Mouse (Mus musculus): ENCODE data around the gene Swsap1.

The Swsap1 gene

DNA sequence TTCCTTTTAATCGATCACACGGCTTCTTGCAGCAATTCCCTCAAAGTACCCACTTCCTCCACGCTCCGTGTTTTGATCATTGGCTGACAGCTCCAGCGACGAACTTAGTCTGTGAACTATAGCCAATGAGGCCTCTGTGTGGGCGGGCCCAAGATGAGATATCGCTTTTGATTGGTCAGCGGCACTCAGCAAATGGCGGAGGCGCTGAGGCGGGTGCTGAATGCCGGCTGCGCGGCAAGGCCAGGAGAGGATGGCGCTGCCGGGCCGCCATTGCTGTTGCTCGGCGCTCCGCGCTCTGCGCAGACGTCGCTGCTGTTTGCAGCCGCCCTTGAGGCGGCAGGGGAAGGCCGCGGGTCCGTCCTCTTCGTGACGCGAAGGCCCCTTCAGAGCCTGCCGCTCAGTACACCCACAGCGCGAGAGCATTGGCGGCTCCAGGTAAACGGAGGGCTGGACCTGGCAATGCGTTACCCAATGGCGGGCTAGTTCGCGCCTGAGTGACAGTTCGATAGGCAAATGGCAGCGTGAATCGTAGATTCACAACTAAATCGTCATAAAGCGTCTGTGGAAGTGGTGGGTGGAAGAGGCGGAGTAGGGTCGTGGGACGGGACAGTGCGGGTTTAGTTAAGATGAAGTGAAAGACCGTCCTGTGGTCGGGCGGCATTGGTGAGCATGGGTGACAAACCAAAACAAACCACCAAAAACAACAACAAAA lies at the start of gene Swsap1:
Gene Swsap1 (plus strand): TSS at position 186 of the 712 bp plus-strand sequence.
- DNase-seq (ENCODE audit: low spot score in 2 of 2), result peak; percentile 97 to 100

DNA sequence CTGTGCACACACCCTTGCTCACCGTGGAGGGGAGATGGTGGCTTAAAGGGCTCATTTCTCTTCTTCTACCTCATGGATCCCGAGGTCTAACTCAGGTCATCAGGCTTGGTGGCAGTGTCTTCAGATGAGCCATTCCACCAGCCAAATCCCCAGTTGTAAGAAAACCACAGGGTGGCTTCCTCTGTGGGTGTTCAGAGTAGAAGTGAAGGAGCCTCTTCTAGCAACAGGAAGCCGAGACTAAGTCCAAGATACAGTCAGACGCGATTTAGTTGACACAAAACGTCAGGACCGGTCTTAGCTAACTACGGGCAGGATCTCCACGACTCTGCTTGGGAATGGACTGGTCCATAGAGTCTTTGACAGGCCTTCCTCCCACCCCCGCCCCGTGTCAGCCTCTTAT lies 47.3 kb upstream of the Swsap1 start:
- no peak for DNase-seq (ENCODE audit: low spot score in 2 of 2)

DNA sequence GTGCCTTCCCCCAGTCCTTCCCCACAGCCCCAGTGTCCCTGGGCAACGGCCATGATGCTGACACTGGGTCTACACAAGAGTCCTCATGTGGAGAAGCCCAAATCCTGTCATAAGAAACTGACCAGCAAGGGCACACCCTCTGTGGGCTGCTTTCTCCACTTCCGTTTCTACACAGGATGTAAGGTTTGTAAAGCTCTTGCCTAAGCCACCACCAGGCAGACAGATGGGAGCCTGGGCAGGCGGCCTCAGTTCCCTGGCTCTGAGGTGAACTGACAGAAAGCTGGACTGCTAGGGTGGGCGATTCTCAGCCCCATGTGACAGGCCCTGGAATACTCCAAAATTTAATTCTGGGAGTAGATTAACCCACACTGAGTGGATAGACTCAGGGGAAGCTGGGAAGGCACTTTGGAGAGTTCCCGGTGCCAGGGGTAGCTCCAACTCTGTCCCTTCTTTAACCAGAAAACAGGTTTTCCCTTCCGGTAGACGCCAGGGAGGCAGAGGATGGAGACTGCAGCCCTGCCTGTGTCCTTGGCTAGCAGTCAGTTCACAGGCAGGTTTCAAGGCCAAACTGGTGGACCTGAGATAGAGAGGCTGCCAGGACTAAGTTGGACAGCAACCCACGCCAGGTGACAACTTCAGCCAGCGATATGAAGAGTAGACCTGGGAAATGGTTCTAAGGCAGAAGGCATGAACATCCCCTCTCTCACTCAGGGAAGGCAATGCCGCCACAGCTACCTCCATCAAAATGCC lies 45.9 kb upstream of the Swsap1 start:
- no peak for DNase-seq (ENCODE audit: low spot score in 2 of 2)

DNA sequence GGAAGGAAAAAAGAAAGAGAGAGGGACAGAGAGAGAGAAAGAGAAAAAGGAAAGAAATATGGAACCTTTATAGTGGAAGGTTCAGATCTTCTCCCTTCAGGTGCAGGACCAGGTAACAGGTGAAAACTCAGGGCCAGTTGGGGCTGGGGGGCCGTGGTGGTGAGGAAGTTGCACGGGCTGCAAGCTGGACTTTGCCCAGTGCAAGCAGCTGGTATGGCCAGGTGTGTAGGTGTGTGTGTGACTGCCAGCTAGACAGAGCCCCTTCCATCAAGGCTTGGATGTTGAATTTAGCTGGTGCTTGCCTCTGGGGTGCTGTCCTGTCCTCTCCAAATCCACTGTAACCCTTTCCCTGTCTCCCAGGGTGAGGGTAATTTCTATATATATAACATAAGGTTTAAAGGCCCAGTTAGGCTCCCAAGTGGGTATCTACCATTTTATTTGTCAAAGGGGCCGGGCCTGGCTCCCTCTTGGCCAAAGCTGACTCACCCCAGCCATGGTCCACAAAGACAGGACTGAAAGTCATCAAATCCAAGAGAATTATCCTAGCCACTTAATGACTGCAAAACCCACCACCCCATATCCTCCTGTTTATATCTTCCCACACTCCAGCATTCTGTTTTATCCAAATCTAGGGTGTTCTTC lies 38.6 kb upstream of the Swsap1 start:
- DNase-seq (ENCODE audit: low spot score in 2 of 2), result no peak

DNA sequence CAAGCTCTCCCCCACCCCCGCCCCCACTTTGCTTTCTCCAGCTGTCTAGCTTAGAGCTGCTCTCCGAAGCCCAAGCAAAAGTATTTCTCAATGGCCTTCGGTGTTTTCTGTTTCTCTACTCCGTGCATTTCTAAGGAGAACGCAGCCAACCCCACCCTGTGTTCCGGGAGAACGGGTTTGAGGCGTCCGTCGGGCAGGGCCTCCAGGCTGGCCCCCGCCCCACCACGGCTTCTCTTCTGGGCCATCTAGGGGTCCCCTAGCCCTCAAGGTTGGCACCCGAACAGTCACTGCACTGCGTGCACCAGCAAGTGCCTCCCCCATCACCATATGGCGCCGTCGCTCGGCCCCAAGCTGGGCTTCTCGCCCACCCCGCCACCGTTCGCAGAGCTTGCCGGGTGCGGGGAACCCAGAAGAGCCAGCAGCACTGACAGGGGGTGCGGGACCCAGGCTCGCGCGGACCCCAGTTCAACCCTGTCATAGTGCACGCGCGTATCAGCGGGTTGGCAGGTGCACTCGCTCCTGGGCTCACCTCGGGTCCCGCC lies 38.0 kb upstream of the Swsap1 start:
- peak in 1 of 2 experiments; percentile 60 for DNase-seq (ENCODE audit: low spot score in 2 of 2)

DNA sequence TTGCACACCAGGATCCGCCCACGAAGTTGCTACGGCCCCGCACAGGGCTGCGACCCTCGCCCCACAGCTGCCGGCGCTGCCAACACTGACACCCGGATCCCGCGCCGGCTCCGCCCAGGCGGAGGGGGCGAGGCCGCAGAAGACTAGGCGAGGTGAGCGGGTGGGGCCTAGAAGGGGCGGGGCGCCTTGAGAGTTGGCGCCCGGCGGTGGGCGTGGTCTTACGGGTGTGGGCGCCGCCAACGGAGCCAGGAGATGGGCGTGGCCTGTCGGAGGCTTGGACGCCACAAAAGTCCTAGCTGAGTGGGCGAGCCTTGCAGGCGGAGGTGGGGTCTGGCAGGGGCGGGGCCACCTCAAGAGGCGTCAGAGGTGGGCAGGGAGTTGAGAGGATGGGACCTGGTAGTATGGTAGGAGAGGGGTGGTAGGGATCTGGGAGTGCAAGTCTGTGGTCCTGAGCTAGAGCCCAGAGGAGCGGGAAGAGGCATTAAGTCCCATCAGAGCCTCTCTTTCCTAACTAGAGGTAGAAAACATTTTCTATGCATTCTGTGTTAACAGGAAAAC lies 37.4 kb upstream of the Swsap1 start, which contains the start of gene Rab3d:
Gene Rab3d (minus strand): TSS at position 158 of the 558 bp plus-strand sequence.
- DNase-seq (ENCODE audit: low spot score in 2 of 2), result peak; percentile 79 to 92

DNA sequence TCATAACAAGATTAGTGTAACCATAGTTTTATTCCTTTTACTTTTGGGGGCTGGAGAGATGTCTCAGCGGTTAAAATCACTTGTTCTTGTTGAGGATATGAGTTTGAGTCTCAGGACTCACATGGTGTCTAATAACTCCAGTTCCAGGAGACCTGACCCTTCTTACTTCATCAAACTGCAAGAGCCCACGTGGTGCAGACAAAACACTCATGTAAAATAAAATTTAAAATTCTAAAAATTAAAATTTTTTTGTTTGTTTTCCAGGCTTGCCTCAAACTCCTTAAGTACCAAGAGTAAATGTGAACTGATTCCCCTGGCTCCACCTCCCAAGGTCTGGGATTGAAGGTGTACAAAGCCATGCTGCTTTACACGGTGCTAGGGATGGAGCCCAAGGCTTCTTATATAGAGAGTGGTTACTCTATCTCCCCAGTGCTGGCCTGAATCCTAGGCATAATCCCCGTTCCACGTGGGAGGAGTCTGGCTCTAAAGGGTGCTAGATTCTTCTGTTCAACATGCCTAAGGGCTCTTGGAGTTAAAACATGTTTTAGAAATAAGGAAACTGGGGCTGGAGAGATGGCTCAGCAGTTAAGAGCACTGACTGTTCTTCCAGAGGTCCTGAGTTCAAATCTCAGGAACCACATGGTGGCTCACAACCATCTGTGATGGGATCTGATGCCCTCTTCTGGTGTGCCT lies 36.7 kb upstream of the Swsap1 start:
- DNase-seq (ENCODE audit: low spot score in 2 of 2), result no peak

DNA sequence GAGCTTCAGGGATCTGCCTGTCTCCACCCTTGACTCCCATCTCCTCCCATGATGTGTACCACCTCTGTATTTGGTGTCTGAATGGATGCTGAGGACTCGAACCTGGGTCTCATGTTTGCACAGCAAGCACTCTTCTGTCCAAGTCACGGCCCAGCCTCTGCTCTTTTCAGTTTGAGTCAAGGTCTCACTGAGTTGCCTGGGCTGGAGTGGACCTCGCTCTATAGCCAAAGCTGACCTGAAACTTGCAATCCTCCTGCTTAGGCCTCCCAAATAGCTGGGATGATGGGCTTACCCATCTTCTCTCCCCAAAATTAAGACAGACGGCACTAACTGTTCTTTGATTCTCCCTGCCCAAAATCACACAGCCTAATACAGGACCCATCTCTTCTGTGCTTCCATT lies 32.5 kb upstream of the Swsap1 start:
- DNase-seq (ENCODE audit: low spot score in 2 of 2), result no peak

DNA sequence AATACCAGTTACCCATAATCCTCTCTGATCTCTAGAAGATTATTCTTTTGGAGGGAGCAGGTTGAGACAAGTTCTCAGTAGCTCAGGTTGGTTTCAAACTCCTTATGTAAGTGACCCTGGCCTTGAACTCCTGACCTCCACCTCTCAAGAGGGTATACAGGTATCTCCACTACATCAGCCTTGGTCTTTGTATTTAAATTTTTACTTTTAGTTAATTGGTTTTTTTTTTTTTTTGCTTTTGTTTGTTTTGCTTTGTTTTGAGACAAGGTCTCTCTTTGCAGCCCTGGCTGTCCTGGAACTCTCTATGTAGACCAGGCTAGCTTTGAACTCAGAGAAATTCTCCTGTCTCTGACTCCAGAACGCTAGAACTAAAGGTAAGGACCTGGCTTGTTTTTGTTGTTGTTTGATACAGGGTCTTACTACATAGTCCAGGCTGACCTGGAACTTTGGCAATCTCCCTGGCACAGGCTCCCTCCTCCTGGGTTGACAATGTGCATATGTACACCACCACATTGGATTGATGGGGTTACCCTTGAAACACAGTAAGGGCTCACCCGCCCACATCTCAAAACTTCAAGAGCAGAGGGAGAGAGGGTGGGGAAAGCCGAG lies 32.0 kb upstream of the Swsap1 start:
- DNase-seq (ENCODE audit: low spot score in 2 of 2), result no peak

DNA sequence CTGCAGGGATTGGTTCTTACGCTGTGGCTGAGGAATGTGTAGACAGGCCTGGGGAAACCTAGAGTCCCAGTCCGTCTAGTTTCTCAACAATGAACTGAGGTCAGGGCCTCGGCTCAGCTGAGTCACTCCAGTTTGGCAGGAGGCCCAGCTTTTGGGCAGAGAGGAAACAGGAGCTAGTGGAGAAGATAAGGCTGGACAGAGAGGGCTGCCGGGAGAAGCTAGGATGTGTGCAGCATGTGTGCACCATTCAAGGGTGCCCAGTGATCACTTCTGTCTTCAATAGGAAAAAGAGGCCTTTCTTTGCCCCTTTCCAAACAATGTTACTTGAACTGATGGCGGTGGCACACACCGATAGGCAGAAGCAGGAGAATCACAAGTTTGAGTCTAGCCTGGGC lies 31.5 kb upstream of the Swsap1 start:
- DNase-seq (ENCODE audit: low spot score in 2 of 2), result no peak

DNA sequence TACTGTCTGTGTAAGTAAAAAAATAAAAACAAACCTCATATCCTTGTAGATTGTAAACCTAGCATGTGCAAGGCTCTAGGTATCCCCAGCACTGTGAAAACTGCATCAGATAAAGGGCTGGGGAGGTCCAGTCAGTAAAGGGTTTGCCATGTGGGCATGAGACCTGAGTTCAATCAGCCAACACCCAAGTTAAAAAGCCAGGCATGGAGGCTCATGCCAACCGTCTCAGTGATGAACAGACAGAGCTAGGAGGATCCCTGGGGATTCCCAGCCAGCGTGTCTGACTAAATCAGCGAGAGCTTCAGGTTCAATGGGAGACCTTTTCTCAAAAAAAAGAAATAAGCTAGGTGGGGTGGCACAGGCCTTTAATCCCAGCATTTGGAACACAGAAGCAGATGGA lies 30.5 kb upstream of the Swsap1 start:
- DNase-seq (ENCODE audit: low spot score in 2 of 2), result no peak

DNA sequence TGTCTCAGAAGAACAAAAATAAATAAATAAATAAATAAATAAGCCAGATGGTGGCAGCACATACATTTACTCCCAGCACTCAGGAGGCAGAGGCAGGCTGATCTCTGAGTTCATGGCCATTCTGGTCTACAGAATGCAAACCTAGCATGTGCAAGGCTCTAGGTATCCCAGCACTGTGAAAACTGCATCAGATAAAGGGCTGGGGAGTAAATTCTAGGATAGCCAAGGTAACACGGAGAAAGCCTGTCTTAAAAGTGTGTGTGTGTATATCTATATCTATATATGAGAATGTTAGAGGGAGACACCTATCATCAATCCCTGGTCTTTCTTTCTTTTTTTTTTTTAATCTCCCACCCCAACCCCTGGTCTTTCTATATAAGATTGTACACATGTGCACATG lies 30.0 kb upstream of the Swsap1 start:
- DNase-seq (ENCODE audit: low spot score in 2 of 2), result no peak

DNA sequence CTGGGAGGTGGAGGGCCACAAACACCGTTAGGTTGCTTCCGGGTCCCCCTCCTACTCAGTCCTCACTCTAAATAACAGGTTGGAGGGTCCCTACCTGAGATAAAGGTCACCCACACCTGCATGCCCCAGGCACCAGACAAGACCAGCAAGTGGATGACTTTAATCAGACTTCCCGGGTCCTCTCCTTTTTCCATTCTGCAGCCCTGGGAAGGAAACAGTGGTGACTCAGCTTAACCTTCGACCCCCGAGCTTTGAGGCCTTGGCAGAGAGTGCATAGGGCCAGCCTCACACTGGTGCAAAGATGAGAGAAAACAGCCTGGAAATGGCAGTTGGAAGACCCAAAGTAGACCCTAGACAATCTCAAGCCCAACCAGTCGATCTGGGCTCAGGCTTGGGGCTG lies 29.4 kb upstream of the Swsap1 start:
- no peak for DNase-seq (ENCODE audit: low spot score in 2 of 2)

DNA sequence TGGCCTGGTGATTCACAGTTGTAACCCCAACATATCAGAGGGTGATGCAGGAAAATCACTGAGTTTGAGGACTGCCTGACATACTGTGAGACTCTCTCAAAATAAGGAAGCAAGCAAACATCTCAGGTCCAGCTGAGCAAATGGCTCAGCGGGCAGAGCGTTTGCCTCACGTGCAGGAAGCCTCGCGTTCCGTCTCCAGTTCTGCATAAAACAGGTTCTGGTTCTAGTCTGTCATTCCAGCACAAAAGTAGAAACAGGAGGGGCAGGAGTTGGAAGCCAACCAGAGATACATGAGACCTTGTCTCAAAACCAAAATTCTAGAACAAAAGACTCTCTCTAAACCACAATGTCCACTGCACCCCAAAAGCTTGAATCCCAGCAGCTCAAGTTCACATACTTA lies 28.8 kb upstream of the Swsap1 start:
- DNase-seq (ENCODE audit: low spot score in 2 of 2), result no peak

DNA sequence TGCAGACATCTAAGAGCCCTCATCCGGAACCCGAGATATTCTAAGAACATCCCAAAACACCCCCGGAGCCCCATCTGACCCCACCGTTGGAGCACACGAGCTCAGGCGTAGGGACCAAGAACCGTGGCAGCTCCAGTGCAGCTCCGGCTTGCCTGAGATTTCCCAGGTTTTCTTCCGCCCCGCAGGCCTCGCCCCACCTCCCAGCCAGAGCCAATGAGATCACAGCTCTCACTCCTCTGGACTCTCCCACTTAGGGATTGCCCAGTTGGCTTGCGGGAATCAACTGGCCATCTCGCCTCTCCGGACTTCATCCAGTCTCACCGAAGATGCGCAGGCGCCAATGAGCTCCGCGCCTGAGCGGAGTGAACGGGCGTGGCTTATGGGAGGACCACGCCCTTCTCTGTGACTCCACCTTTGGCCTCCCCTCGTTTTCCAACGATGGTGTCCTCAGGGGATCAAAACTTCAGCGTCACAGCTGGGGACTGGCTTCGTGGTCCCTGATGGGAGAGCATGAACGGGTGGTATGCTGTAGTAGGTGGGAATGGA lies 28.3 kb upstream of the Swsap1 start, which contains the start of the genes Ccdc159 and Tmem205:
Gene Ccdc159 (plus strand): TSS at position 264 of the 546 bp plus-strand sequence.
Gene Tmem205 (minus strand): TSS at position 349 of the 546 bp plus-strand sequence.
- DNase-seq (ENCODE audit: low spot score in 2 of 2), result peak; percentile 61 to 85

DNA sequence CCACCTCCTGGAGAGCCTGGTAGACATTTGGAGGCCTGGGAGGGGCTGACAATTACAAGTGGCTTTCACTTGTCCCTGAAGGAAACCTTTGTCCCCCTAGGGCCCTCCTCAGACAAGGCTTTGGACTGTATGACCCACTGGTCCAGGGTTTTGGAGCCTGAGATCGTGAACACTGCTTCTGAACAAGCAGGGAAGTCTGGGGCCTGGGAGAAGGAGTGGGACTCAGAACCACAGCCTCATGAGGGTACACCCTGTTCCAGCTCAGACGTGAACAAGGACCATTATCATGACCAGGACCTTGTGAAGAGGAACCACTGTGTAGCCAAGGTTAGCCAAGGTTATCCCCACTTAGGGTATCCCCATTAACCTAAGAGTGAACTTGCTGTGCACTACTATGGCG lies 26.3 kb upstream of the Swsap1 start:
- no peak for DNase-seq (ENCODE audit: low spot score in 2 of 2)

DNA sequence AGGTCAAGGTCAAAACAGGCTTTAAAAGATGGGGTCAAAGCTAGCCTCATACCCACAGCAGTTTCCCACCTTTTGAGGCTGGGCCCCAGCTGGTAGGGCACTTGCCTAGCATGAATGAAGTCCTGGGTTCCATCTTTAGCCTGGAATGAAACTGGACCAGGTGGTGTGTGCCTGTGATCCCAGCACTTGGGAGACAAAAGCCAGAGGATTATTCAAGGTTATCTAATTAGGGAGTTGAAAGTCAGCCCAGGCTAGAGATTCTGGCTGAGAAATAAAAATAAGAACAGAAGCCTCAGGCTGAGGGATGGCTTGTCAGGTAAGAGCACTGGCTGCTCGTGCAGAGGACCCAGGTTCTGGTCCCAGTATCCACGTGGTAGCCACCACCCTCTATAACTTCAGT lies 23.5 kb upstream of the Swsap1 start:
- no peak for DNase-seq (ENCODE audit: low spot score in 2 of 2)

DNA sequence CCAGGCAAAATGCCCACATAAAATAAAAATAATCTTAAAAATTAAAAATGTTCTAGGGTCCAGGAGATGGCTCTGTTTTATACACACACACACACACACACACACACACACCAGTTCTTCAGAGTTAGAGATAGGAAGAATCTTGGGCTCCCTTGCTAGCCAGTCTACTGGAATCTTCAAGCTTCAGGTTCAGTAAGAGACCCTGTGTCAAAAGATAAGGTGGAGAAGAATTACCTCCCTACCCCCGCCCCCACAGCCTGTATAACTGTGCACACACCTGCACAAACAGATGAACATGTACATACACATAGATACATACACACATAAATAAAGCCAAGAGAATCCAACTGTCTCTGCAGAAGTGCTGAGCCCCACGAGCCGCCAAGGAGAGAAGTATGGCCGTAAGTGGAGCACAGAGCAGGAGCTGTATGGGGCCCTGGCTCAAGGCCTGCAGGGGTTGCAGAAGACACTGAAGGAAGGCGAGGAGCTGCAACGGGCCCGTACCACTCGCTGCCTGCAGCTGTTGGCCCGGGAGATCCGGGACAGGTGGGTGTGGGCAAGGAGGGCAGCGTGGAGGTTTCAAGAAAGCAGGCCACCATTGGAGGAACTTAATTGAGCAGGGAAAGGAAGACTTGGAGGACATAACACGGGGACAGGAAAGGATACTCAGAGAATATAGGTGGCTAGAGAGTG lies 23.0 kb upstream of the Swsap1 start:
- no peak for DNase-seq (ENCODE audit: low spot score in 2 of 2)

DNA sequence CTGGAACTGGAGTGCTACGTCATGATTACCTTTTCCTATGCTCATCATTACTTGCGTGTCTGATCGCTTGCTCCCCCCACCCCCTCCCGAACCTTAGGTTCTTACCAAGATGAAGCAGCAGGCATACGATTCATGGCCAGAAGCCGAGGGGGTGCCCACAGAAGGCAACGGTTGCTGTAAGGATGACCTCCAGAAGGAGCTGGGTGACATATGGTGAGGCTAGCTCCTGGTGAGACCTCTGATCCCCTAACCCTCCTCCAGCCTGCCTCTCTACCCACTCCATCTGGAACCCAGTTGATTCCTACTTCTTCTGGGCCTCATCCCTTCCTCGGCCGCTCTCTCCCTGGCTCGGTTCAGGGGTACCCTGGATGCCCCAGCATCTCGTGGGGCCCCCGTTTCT lies 21.5 kb upstream of the Swsap1 start:
- no peak for DNase-seq (ENCODE audit: low spot score in 2 of 2)
